Comparison of ENCODE assay signal across 20 mouse cellular contexts in the genomic region with DNA sequence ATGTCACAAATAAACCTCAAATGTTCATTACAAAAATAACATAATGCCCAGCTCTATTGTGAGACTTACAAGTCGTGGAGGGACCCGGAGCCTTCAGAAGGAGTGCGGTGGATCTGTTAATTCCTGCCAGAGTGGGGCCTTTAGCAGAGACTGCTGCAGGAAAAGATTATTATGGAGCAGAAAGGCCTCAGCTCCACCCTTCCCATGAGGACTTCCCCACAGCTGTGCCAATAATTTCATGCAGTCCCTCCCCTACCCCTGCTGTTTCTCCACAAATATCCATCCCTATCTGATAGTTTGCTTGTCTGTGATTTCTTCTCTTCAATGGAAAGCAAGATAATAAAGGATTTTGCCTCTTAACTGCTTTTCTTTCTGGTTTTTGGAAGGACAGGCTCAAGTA.
A peak's percentile ranks its signal among the peaks of the same experiment; 100 is the strongest.
DNase-seq lines count a peak whose midpoint lies in the region; ATAC-seq lines count a peak whose summit lies in the region.
"Had no signal": no experiment of that assay in that cellular context is flagged by ENCODE, and none has a peak within 500 bp of the region (broad histone marks: within the 10 kb centered on the region; RNA-seq: fewer than 3 reads in every experiment).

No protein-coding gene starts in this region.

- peak overlapping the region; percentile 46 for H3K27ac ChIP-seq in forebrain, embryonic 15.5 days (replicated peaks)
- H3K27ac ChIP-seq in forebrain, embryonic 11.5 days (ENCODE audit: low read depth, low read length): no peak overlapping the region
- peak overlapping the region; percentile 23; the same call in 1 of the 2 replicates for H3K27ac ChIP-seq in hindbrain, embryonic 10.5 days
- H3K27ac ChIP-seq in hindbrain, embryonic 16.5 days (ENCODE audit: low read depth, low read length): no peak overlapping the region
- H3K27ac ChIP-seq in midbrain, embryonic 12.5 days (replicated peaks): peak overlapping the region; percentile 27; the same call in 1 of the 2 replicates
- H3K27ac ChIP-seq in midbrain, embryonic 10.5 days (replicated peaks): no peak overlapping the region
- peak overlapping the region; percentile 23; the same call in 1 of the 2 replicates for H3K27ac ChIP-seq in hindbrain, embryonic 15.5 days (replicated peaks)
- H3K27ac ChIP-seq: kidney, embryonic 15.5 days; limb, embryonic 15.5 days; liver, embryonic 14.5 days; neural tube, embryonic 12.5 days had no signal

- H3K4me3 ChIP-seq in forebrain, embryonic 15.5 days: no peak overlapping the region
- H3K4me3 ChIP-seq in forebrain, embryonic 11.5 days (ENCODE audit: low read depth, low read length): no peak overlapping the region
- no peak overlapping the region for H3K4me3 ChIP-seq in hindbrain, embryonic 10.5 days
- H3K4me3 ChIP-seq in hindbrain, embryonic 16.5 days (ENCODE audit: low read length): no peak overlapping the region
- H3K4me3 ChIP-seq in midbrain, embryonic 12.5 days: no peak overlapping the region
- no peak overlapping the region for H3K4me3 ChIP-seq in midbrain, embryonic 10.5 days
- no peak overlapping the region for H3K4me3 ChIP-seq in hindbrain, embryonic 15.5 days
- H3K4me3 ChIP-seq: kidney, embryonic 15.5 days; limb, embryonic 15.5 days; neural tube, embryonic 12.5 days had no signal

- no peak for ATAC-seq in forebrain, embryonic 15.5 days (replicated peaks)
- ATAC-seq in forebrain, embryonic 11.5 days (replicated peaks; ENCODE audit: low FRiP score): no peak
- no peak for ATAC-seq in hindbrain, embryonic 16.5 days
- peak; percentile 54; the same call in 1 of the 2 replicates for ATAC-seq in midbrain, embryonic 12.5 days (ENCODE audit: low FRiP score, low read depth)
- ATAC-seq in hindbrain, embryonic 15.5 days (ENCODE audit: low FRiP score, low read depth): no peak
- ATAC-seq: intestine, embryonic 16.5 days had no signal

- no peaks in the 10 kb centered on the region for H3K9me3 ChIP-seq in forebrain, embryonic 15.5 days
- H3K9me3 ChIP-seq in forebrain, embryonic 11.5 days (ENCODE audit: control insufficient read depth, low read length): no peaks in the 10 kb centered on the region
- no peaks in the 10 kb centered on the region for H3K9me3 ChIP-seq in hindbrain, embryonic 10.5 days
- no peaks in the 10 kb centered on the region for H3K9me3 ChIP-seq in hindbrain, embryonic 16.5 days (ENCODE audit: control insufficient read depth, low read length)
- H3K9me3 ChIP-seq in midbrain, embryonic 12.5 days: no peaks in the 10 kb centered on the region
- H3K9me3 ChIP-seq in midbrain, embryonic 10.5 days (replicated peaks): no peaks in the 10 kb centered on the region
- H3K9me3 ChIP-seq in hindbrain, embryonic 15.5 days: no peaks in the 10 kb centered on the region
- H3K9me3 ChIP-seq: kidney, embryonic 15.5 days; limb, embryonic 15.5 days; neural tube, embryonic 12.5 days had no signal

- DNase-seq in forebrain, embryonic 11.5 days (ENCODE audit: low spot score): no peak
- no peak for DNase-seq in hindbrain, embryonic 10.5 days (ENCODE audit: low spot score)
- DNase-seq in midbrain, embryonic 10.5 days (ENCODE audit: low spot score): no peak
- no peak for DNase-seq in frontal cortex, postnatal 25 days (ENCODE audit: low spot score in 2 of 2)
- DNase-seq: adrenal gland, postnatal 10 days; cerebellum, adult 9-10 months; kidney, postnatal 36 days; layer of hippocampus, adult 9-11 months; lung, embryonic 14.5 days; thymus, postnatal 14 days had no signal

- H3K36me3 ChIP-seq in forebrain, embryonic 15.5 days: no peaks in the 10 kb centered on the region
- H3K36me3 ChIP-seq in forebrain, embryonic 11.5 days (ENCODE audit: control insufficient read depth, insufficient read depth, low read length): no peaks in the 10 kb centered on the region
- no peaks in the 10 kb centered on the region for H3K36me3 ChIP-seq in hindbrain, embryonic 10.5 days
- no peaks in the 10 kb centered on the region for H3K36me3 ChIP-seq in hindbrain, embryonic 16.5 days (ENCODE audit: control insufficient read depth, insufficient read depth, low read length)
- H3K36me3 ChIP-seq in midbrain, embryonic 12.5 days: no peaks in the 10 kb centered on the region
- H3K36me3 ChIP-seq in midbrain, embryonic 10.5 days: no peaks in the 10 kb centered on the region
- H3K36me3 ChIP-seq in hindbrain, embryonic 15.5 days: no peaks in the 10 kb centered on the region
- H3K36me3 ChIP-seq: kidney, embryonic 15.5 days; limb, embryonic 15.5 days; neural tube, embryonic 12.5 days had no signal

- H3K9ac ChIP-seq in forebrain, embryonic 15.5 days (replicated peaks): no peak overlapping the region
- no peak overlapping the region for H3K9ac ChIP-seq in forebrain, embryonic 11.5 days (ENCODE audit: low read length)
- no peak overlapping the region for H3K9ac ChIP-seq in hindbrain, embryonic 16.5 days (ENCODE audit: low read depth, low read length)
- no peak overlapping the region for H3K9ac ChIP-seq in midbrain, embryonic 12.5 days (replicated peaks)
- H3K9ac ChIP-seq in hindbrain, embryonic 15.5 days: no peak overlapping the region
- H3K9ac ChIP-seq: kidney, embryonic 15.5 days; limb, embryonic 15.5 days; liver, embryonic 14.5 days; lung, embryonic 14.5 days; neural tube, embryonic 12.5 days had no signal

- no peaks in the 10 kb centered on the region; the same call in none of the 2 replicates for H3K4me1 ChIP-seq in forebrain, embryonic 15.5 days
- no peaks in the 10 kb centered on the region for H3K4me1 ChIP-seq in forebrain, embryonic 11.5 days (replicated peaks; ENCODE audit: control insufficient read depth, insufficient read depth, low read length)
- H3K4me1 ChIP-seq in hindbrain, embryonic 10.5 days (replicated peaks): peaks cover 23% of the 10 kb centered on the region
- H3K4me1 ChIP-seq in hindbrain, embryonic 16.5 days (ENCODE audit: control insufficient read depth, insufficient read depth, low read depth, low read length): peaks cover 3% of the 10 kb centered on the region
- peaks cover 4% of the 10 kb centered on the region; the same call in 1 of the 2 replicates for H3K4me1 ChIP-seq in midbrain, embryonic 12.5 days
- peaks cover 11% of the 10 kb centered on the region for H3K4me1 ChIP-seq in midbrain, embryonic 10.5 days
- H3K4me1 ChIP-seq in hindbrain, embryonic 15.5 days (replicated peaks): no peaks in the 10 kb centered on the region; the same call in 1 of the 2 replicates
- H3K4me1 ChIP-seq: neural tube, embryonic 12.5 days had no signal

- no peaks in the 10 kb centered on the region for H3K27me3 ChIP-seq in forebrain, embryonic 15.5 days
- H3K27me3 ChIP-seq in forebrain, embryonic 11.5 days (ENCODE audit: control insufficient read depth, insufficient read depth, low read length): no peaks in the 10 kb centered on the region
- H3K27me3 ChIP-seq in hindbrain, embryonic 10.5 days (ENCODE audit: insufficient read depth, poor library complexity, severe bottlenecking): no peaks in the 10 kb centered on the region
- no peaks in the 10 kb centered on the region for H3K27me3 ChIP-seq in hindbrain, embryonic 16.5 days (replicated peaks; ENCODE audit: control insufficient read depth, insufficient read depth, low read length)
- no peaks in the 10 kb centered on the region for H3K27me3 ChIP-seq in midbrain, embryonic 12.5 days
- H3K27me3 ChIP-seq in midbrain, embryonic 10.5 days (ENCODE audit: low read depth, poor library complexity, severe bottlenecking): no peaks in the 10 kb centered on the region
- no peaks in the 10 kb centered on the region for H3K27me3 ChIP-seq in hindbrain, embryonic 15.5 days
- H3K27me3 ChIP-seq: kidney, embryonic 15.5 days; limb, embryonic 15.5 days; neural tube, embryonic 12.5 days had no signal

- no peak overlapping the region for H3K4me2 ChIP-seq in forebrain, embryonic 15.5 days (replicated peaks)
- H3K4me2 ChIP-seq in forebrain, embryonic 11.5 days (ENCODE audit: low read depth, low read length, severe bottlenecking): no peak overlapping the region
- no peak overlapping the region for H3K4me2 ChIP-seq in hindbrain, embryonic 16.5 days (ENCODE audit: low read length)
- no peak overlapping the region for H3K4me2 ChIP-seq in midbrain, embryonic 12.5 days (replicated peaks)
- H3K4me2 ChIP-seq in hindbrain, embryonic 15.5 days: no peak overlapping the region
- H3K4me2 ChIP-seq: heart, embryonic 11.5 days; kidney, embryonic 15.5 days; limb, embryonic 15.5 days; lung, embryonic 14.5 days; neural tube, embryonic 12.5 days had no signal

- 70% methylated on average over 3 of the region's 3 CpGs for WGBS in forebrain, embryonic 15.5 days
- WGBS in forebrain, embryonic 11.5 days: 79% methylated on average over 3 of the region's 3 CpGs
- whole genome bisulfite sequencing in hindbrain, embryonic 10.5 days: 85% methylated on average over 3 of the region's 3 CpGs
- 36% methylated on average over 3 of the region's 3 CpGs for WGBS in hindbrain, embryonic 16.5 days
- 59% methylated on average over 3 of the region's 3 CpGs for WGBS in midbrain, embryonic 12.5 days
- 83% methylated on average over 3 of the region's 3 CpGs for WGBS in midbrain, embryonic 10.5 days
- WGBS in hindbrain, embryonic 15.5 days: 43% methylated on average over 3 of the region's 3 CpGs

Comparison
In these comparisons a context has a peak if more than half of its experiments do, and no peak if none do; other contexts are left out.
1. H3K27ac ChIP-seq: peak in forebrain, embryonic 15.5 days (single experiment), hindbrain, embryonic 10.5 days (single experiment), midbrain, embryonic 12.5 days (single experiment) and hindbrain, embryonic 15.5 days (single experiment); none in forebrain, embryonic 11.5 days (single experiment), hindbrain, embryonic 16.5 days (single experiment) and midbrain, embryonic 10.5 days (single experiment).